Comparison of ENCODE assay signal across 9 mouse cellular contexts in genomic region chr19:6831331-6831730, GRCm38 (mm10). TPM values are rescaled to one million over a fixed set of nuclear protein-coding genes. Genes with fewer than 3 reads are reported as not detected.
DNase-seq lines count a peak whose midpoint lies in the region; ATAC-seq lines count a peak whose summit lies in the region.
"Had no signal": no experiment of that assay in that cellular context is flagged by ENCODE, and none has a peak within 500 bp of the region (broad histone marks: within the 10 kb centered on the region; RNA-seq: fewer than 3 reads in every experiment).

No protein-coding gene starts in this region.

- peaks cover 51% of the 10 kb centered on the region for H3K27me3 ChIP-seq in heart, embryonic 15.5 days
- H3K27me3 ChIP-seq in forebrain, embryonic 16.5 days (replicated peaks; ENCODE audit: control insufficient read depth, insufficient read depth, low read length), result peaks cover 39% of the 10 kb centered on the region
- H3K27me3 ChIP-seq in midbrain, embryonic 13.5 days, result peaks cover 59% of the 10 kb centered on the region

- DNase-seq in heart, postnatal 4 days, result no peak
- DNase-seq in WW6 (ENCODE audit: low read depth, low spot score), result peak; percentile 66
- no peak for DNase-seq in urinary bladder, postnatal 36 days (ENCODE audit: low spot score in 2 of 2)
- no peak for DNase-seq in urinary bladder, adult 2 months (ENCODE audit: low spot score)
- DNase-seq: adrenal gland, postnatal 10 days had no signal

- WGBS in heart, embryonic 15.5 days, result 41% methylated on average over 17 of the region's 17 CpGs
- WGBS in forebrain, embryonic 16.5 days, result 9% methylated on average over 17 of the region's 17 CpGs
- 3% methylated on average over 17 of the region's 17 CpGs for WGBS in midbrain, embryonic 13.5 days

- no peak overlapping the region for H3K4me2 ChIP-seq in heart, embryonic 15.5 days
- peak overlapping the region; percentile 64 for H3K4me2 ChIP-seq in forebrain, embryonic 16.5 days (ENCODE audit: low read length)
- peak overlapping the region; percentile 59 for H3K4me2 ChIP-seq in midbrain, embryonic 13.5 days (replicated peaks)

- H3K9me3 ChIP-seq in heart, embryonic 15.5 days (replicated peaks), result no peaks in the 10 kb centered on the region
- H3K9me3 ChIP-seq in forebrain, embryonic 16.5 days (ENCODE audit: control insufficient read depth, low read length), result no peaks in the 10 kb centered on the region
- no peaks in the 10 kb centered on the region for H3K9me3 ChIP-seq in midbrain, embryonic 13.5 days

- peak overlapping the region; percentile 3; the same call in 1 of the 2 replicates for H3K4me3 ChIP-seq in heart, embryonic 15.5 days
- H3K4me3 ChIP-seq in forebrain, embryonic 16.5 days (replicated peaks; ENCODE audit: low read length), result peak overlapping the region; percentile 49
- H3K4me3 ChIP-seq in midbrain, embryonic 13.5 days (replicated peaks), result peak overlapping the region; percentile 41

- peaks cover 7% of the 10 kb centered on the region for H3K4me1 ChIP-seq in heart, embryonic 15.5 days (replicated peaks)
- H3K4me1 ChIP-seq in forebrain, embryonic 16.5 days (replicated peaks; ENCODE audit: control insufficient read depth, insufficient read depth, low read length), result peaks cover 21% of the 10 kb centered on the region
- peaks cover 26% of the 10 kb centered on the region for H3K4me1 ChIP-seq in midbrain, embryonic 13.5 days (replicated peaks)

- no peak overlapping the region for H3K9ac ChIP-seq in heart, embryonic 15.5 days
- H3K9ac ChIP-seq in forebrain, embryonic 16.5 days (replicated peaks; ENCODE audit: low read depth, low read length), result peak overlapping the region; percentile 59
- H3K9ac ChIP-seq in midbrain, embryonic 13.5 days (replicated peaks), result peak overlapping the region; percentile 60

- peaks cover 22% of the 10 kb centered on the region for H3K36me3 ChIP-seq in heart, embryonic 15.5 days
- H3K36me3 ChIP-seq in forebrain, embryonic 16.5 days (ENCODE audit: control insufficient read depth, insufficient read depth), result no peaks in the 10 kb centered on the region
- H3K36me3 ChIP-seq in midbrain, embryonic 13.5 days, result no peaks in the 10 kb centered on the region

- no peak overlapping the region for H3K27ac ChIP-seq in heart, embryonic 15.5 days
- no peak overlapping the region for H3K27ac ChIP-seq in forebrain, embryonic 16.5 days (ENCODE audit: low read length)
- no peak overlapping the region for H3K27ac ChIP-seq in midbrain, embryonic 13.5 days

- no peak for ATAC-seq in heart, embryonic 15.5 days (replicated peaks; ENCODE audit: insufficient number of reproducible peaks, insufficient read depth, low FRiP score, low read depth)
- peak; percentile 60 for ATAC-seq in forebrain, embryonic 16.5 days
- peak; percentile 43 for ATAC-seq in midbrain, embryonic 13.5 days
- no peak for ATAC-seq in granulocyte monocyte progenitor cell, adult 5-6 weeks (replicated peaks; ENCODE audit: poor library complexity, severe bottlenecking)

RNA-seq across cellular contexts. Expression of gene Rps6ka4, which starts 9.1 kb away (rescaled TPM):
- polyA plus RNA-seq in heart, embryonic 15.5 days (2015; fragmentation: Nextera tagmentation; extraction: Ambion mirVana), result 15.3 and 20.4 TPM in 2 replicates
- 10 to 100 TPM; 22.6 to 28.7 TPM for total RNA-seq in heart, postnatal 4 days (2021)
- polyA plus RNA-seq in forebrain, embryonic 16.5 days (2015; fragmentation: Nextera tagmentation; extraction: Ambion mirVana), result 9.4 and 9.7 TPM in 2 replicates
- polyA plus RNA-seq in midbrain, embryonic 13.5 days (2015; fragmentation: Nextera tagmentation; extraction: Ambion mirVana), result 4.9 and 5.4 TPM in 2 replicates
- total RNA-seq in granulocyte monocyte progenitor cell, adult 5-6 weeks (2014; fragmentation: Nextera tagmentation), result 2.8 and 13.3 TPM in 2 replicates
- total RNA-seq in granulocyte monocyte progenitor cell, adult 5-6 weeks (2017), result 3.9 and 8.1 TPM in 2 replicates
- 34.6 and 37.5 TPM in 2 replicates for polyA plus RNA-seq in urinary bladder, adult 2 months (2012; rRNA removed)

RNA-seq across cellular contexts. Expression of gene Ccdc88b, which starts 26.7 kb away (rescaled TPM):
- 0.68 and 1.3 TPM in 2 replicates for polyA plus RNA-seq in heart, embryonic 15.5 days (2015; fragmentation: Nextera tagmentation; extraction: Ambion mirVana)
- total RNA-seq in heart, postnatal 4 days (2021), result under 1 TPM; 0.41 to 0.52 TPM
- polyA plus RNA-seq in forebrain, embryonic 16.5 days (2015; fragmentation: Nextera tagmentation; extraction: Ambion mirVana), result 0.68 and 1.1 TPM in 2 replicates
- polyA plus RNA-seq in midbrain, embryonic 13.5 days (2015; fragmentation: Nextera tagmentation; extraction: Ambion mirVana), result 0.22 and 0.51 TPM in 2 replicates
- total RNA-seq in granulocyte monocyte progenitor cell, adult 5-6 weeks (2014; fragmentation: Nextera tagmentation), result 17.8 and 22.6 TPM in 2 replicates
- total RNA-seq in granulocyte monocyte progenitor cell, adult 5-6 weeks (2017), result 53.1 and 58.0 TPM in 2 replicates
- 2.5 and 3.2 TPM in 2 replicates for polyA plus RNA-seq in urinary bladder, adult 2 months (2012; rRNA removed)

Comparison
In these comparisons a context has a peak if more than half of its experiments do, and no peak if none do; other contexts are left out.
1. ATAC-seq: peak in forebrain, embryonic 16.5 days (single experiment) and midbrain, embryonic 13.5 days (single experiment); none in heart, embryonic 15.5 days (single experiment) and granulocyte monocyte progenitor cell, adult 5-6 weeks (single experiment).
2. Peak in every context shown above with its lines, with median percentiles within 50 percentile points of each other: H3K4me3 ChIP-seq.